Mouse (Mus musculus) midbrain, embryonic 10.5 days (tissue): ENCODE results near the gene Sf3b1. TPM values are rescaled to one million over a fixed set of nuclear protein-coding genes. Genes with fewer than 3 reads are reported as not detected.
A peak's percentile ranks its signal among the peaks of the same experiment; 100 is the strongest.
"Not testable (repeated sequence)": the region's sequence is repeated elsewhere in the genome, so short reads cannot be mapped to it uniquely, and the experiment has no call there.

Experiments
- DNase-seq: peaks from one replicate; pipeline ENCODE4 v3.0.0-alpha.2; 2017; ENCODE audit warnings: low spot score
- H3K27ac ChIP-seq: fragments of 300-500 bp; sonication (generic); replicated peaks from 2 replicates; pipeline ENCODE4 v1.5.1; 2016; ENCODE audit warnings: mild to moderate bottlenecking
- H3K27me3 ChIP-seq: fragments of 300-500 bp; sonication (generic); 2 replicates; pipeline ENCODE4 v1.6.1; 2016; ENCODE audit warnings: low read depth, mild to moderate bottlenecking; ENCODE audit not compliant: poor library complexity, severe bottlenecking
- H3K36me3 ChIP-seq: fragments of 300-500 bp; sonication (generic); 2 replicates; pipeline ENCODE4 v1.6.1; 2016; ENCODE audit warnings: mild to moderate bottlenecking, moderate library complexity
- H3K4me1 ChIP-seq: fragments of 300-500 bp; sonication (generic); 2 replicates; pipeline ENCODE4 v1.6.1; 2016
- H3K4me3 ChIP-seq: fragments of 300-500 bp; sonication (generic); 2 replicates; pipeline ENCODE4 v1.5.1; 2016; ENCODE audit warnings: mild to moderate bottlenecking, moderate library complexity
- H3K9me3 ChIP-seq: fragments of 300-500 bp; sonication (generic); replicated peaks from 2 replicates; pipeline ENCODE4 v1.6.1; 2016; ENCODE audit warnings: mild to moderate bottlenecking
- WGBS: fragments of 180-500 bp; shearing (Covaris S2); methylation state at CpG from one replicate; pipeline ENCODE4 v1.1.7; 2016; 5-methylcytosine and 5-hydroxymethylcytosine counted together
- polyA plus RNA-seq: library from polyadenylated mRNA; unstranded; fragments of >200 nt; fragmentation: Nextera tagmentation; extraction: Ambion mirVana; gene quantifications from 2 replicates; pipeline ENCODE4 v1.2.1, GENCODE M21; 2016

Sf3b1 gene
- 286 and 291 TPM in 2 replicates for polyA plus RNA-seq

DNA sequence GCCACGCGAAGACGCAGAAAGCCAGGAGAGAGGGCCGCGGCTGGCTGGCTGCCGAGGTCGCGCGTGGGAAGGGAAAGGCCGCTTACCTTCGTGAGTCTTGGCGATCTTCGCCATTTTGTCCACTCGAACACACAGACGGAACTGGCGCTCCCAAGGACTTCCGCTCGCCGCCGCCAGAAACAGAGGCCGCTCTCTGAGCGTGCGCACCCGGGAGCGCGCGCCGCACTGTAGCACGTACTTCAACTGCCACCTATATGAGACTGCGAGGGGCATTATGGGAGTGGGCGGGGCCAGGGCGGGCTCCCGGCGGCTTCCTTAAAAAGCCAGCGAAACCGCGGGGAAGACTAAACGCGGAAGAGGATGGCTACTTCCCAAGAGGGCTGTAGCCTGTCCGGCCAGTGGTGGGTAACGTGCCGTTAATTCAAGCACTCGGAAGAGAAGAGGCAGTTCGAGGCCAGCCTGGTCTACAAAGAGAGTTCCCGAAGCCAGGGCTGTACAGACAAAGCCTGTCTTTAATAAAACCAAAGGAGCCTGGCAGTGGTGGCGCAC is at the start of gene Sf3b1:
Gene Sf3b1 (minus strand): TSS at position 229 of the 549 bp plus-strand sequence.
- Histone ChIP-seq H3K36me3 (peaks cover 30% of the 10 kb centered on the region), H3K27ac (peak within 1 kb of the TSS; percentile 99), H3K4me1 (peaks cover 15% of the 10 kb centered on the region), H3K4me3 (peak within 1 kb of the TSS; percentile 98), H3K27me3 (no peaks in the 10 kb centered on the region), H3K9me3 (no peaks in the 10 kb centered on the region; the same call in 1 of the 2 replicates)
- 2% methylated on average over 46 of the region's 46 CpGs for whole genome bisulfite sequencing
- DNase-seq, result peak; percentile 97

DNA sequence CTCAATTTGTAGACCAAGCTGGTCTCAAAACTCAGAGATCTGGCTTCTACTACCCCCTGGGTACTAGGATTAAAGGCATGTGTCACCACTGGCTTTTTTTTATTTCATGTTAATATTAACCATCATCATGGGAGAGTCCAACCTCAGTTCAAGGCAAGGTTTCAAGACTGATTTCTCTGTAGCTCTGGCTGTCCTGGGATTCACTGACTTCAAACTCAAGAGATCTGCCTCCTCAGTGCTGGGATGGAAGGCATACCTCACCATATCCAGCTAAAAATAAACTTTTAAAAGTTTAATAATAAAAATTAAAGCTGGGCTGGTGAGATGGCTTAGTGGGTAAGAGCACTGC is 49.1 kb upstream of the Sf3b1 start:
- Histone ChIP-seq H3K4me3 (no peak overlapping the region), H3K27me3 (no peaks in the 10 kb centered on the region), H3K9me3 (no peaks in the 10 kb centered on the region), H3K27ac (no peak overlapping the region), H3K36me3 (peaks cover 73% of the 10 kb centered on the region), H3K4me1 (no peaks in the 10 kb centered on the region)
- DNase-seq, result no peak

DNA sequence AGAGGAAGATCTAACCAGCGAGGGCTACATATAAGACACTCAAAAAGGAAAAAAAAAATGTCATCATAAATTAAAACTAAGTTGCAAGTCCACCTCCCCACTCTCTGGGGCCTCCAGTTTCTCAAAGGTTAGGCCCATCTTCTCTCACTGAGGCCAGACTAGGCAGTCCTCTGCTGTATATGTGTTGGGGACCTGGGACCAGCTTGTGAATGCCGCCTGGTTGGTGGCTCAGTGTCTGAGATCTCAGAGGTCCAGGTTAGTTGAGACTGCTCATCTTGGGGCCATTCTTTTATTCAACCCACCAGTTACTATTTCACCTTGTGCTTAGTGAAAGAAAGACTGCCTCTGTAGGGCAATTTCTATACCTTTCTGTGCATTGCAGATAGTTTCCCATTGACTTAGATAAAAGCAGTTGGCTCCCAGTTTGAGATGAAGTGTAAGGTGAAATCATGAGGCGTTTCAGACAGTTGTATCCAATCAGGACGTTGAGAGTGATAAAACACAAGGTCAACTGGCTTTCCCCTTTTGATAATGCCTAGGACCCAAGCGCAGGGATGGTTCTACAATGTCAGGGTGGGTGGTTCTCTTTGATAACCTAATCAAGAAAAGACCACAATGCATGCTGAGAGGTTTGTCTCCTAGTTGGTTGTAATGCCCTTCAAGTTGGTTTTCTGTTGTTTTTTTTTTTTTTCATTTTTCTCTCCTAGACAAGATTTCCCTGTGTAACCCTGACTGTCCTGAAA is 48.5 kb upstream of the Sf3b1 start:
- H3K4me3 ChIP-seq, result no peak overlapping the region
- H3K27ac ChIP-seq, result no peak overlapping the region
- no peaks in the 10 kb centered on the region for H3K9me3 ChIP-seq
- no peaks in the 10 kb centered on the region for H3K27me3 ChIP-seq
- peaks cover 73% of the 10 kb centered on the region for H3K36me3 ChIP-seq
- DNase-seq, result no peak
- H3K4me1 ChIP-seq, result no peaks in the 10 kb centered on the region
- WGBS, result 74% methylated on average over 5 of the region's 5 CpGs

DNA sequence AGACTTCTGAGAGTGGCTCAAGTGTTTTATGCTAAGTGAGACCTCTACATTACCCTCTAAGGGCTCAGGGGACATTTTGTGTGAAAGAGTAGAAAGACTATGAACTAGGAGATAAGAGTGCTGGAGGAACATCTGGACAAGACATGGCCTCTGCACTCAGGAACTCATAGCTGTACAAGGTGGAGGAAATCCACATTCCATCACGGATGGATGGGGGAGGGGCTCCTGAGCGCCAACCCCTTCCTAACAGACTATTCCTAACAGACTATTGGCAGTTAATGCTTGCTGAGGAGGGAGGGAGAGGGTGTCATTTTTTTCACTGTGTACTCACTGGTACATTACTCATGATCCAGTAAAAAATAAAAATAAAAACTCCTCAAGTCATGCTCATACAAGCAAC is 47.5 kb upstream of the Sf3b1 start:
- H3K27ac ChIP-seq, result no peak overlapping the region
- no peaks in the 10 kb centered on the region for H3K9me3 ChIP-seq
- DNase-seq, result no peak
- H3K4me3 ChIP-seq, result no peak overlapping the region
- H3K36me3 ChIP-seq, result peaks cover 67% of the 10 kb centered on the region
- WGBS, result 79% methylated on average over 2 of the region's 2 CpGs
- no peaks in the 10 kb centered on the region for H3K27me3 ChIP-seq
- no peaks in the 10 kb centered on the region for H3K4me1 ChIP-seq

DNA sequence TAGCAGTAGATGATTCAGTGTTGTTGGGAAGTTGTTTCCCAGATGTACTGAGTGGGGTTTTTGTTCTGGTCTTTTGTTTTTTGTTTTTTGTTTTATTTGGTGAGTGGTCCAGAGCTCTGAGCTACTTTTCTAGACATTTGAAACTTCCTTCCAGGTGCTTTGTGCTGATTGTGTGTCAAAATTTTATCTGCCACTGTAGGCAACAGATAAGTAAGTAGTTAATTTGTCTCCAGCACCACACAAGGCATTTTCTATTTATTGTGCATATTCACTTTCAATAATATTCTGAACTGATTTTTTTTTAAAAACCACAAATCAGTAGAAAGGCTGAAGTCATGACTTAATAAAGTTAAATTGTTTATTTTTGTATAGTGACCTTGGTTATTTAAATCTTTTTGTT is 45.0 kb upstream of the Sf3b1 start:
- not testable (repeated sequence) for DNase-seq, H3K27ac ChIP-seq, H3K9me3 ChIP-seq, H3K27me3 ChIP-seq, H3K4me1 ChIP-seq, H3K4me3 ChIP-seq
- H3K36me3 ChIP-seq, result peaks cover 65% of the 10 kb centered on the region

DNA sequence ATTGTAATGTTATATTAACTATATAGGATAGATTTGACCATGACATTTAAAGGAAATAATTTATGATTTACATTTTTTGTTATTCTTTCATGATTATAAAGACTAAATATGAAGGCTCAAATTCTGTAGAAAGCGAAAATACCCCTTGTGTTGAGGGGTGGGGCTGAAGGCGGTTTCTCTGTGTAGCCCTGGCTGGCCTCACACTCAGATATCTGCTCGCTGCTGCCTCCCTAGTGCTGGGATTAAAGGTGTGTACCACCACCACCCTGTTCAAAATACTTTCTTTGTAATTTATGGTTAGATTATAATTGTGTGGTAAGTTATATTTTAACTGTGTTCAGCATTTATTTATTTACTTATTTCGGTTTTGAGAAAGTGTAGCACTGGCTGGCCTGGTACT is 34.5 kb upstream of the Sf3b1 start:
- no peaks in the 10 kb centered on the region for H3K9me3 ChIP-seq
- no peaks in the 10 kb centered on the region for H3K4me1 ChIP-seq
- peaks cover 44% of the 10 kb centered on the region for H3K36me3 ChIP-seq
- 90% methylated on average over 4 of the region's 4 CpGs for WGBS
- DNase-seq, result no peak
- H3K4me3 ChIP-seq, result no peak overlapping the region
- no peak overlapping the region for H3K27ac ChIP-seq
- no peaks in the 10 kb centered on the region for H3K27me3 ChIP-seq

DNA sequence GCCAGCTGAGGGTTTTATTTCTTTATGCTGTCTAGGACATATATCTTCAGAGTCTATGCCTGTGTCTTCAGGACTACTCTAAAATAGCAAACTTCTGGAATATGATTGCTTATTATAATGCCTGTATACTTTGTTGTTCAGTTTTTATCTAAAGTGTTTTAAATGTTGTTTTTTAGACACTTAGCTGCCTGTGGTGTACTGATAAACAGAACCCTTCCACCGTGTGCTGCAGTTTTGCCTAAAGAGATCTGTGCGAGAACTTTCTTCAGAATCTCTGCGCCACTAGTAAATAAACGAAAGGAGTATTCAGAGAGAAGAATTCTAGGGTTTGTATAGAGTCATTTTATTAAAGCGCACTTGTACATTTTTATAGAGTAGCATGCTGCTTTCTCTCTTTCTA is 33.8 kb upstream of the Sf3b1 start:
- peaks cover 44% of the 10 kb centered on the region for H3K36me3 ChIP-seq

DNA sequence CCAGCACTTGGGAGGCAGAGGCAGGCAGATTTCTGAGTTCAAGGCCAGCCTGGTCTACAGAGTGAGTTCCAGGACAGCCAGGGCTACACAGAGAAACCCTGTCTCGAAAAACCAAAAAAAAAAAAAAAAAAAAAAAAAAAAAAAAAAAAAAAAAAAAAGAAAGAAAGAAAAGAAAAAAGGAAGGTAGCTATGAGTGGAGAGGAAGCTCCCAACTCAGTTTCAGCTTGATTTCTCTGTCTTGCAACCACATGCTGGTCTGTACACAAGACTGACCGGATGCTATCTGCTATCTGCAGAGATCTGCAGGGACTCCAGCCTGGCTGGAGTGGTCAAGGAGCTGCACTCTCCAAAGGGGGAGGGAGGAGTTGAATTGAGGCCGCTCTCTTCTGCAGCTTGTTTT is 31.1 kb upstream of the Sf3b1 start:
- H3K27me3 ChIP-seq, H3K4me3 ChIP-seq, H3K9me3 ChIP-seq, H3K27ac ChIP-seq, DNase-seq: not testable (repeated sequence)
- Histone ChIP-seq H3K4me1 (peaks cover 14% of the 10 kb centered on the region), H3K36me3 (peaks cover 23% of the 10 kb centered on the region)
- WGBS, result 74% methylated on average over 2 of the region's 3 CpGs

More for the DNA sequence above, 33.8 kb upstream of the Sf3b1 start:
- H3K9me3 ChIP-seq, result no peaks in the 10 kb centered on the region
- H3K27ac ChIP-seq, result no peak overlapping the region
- no peak overlapping the region for H3K4me3 ChIP-seq
- 93% methylated on average over 5 of the region's 5 CpGs for WGBS
- H3K27me3 ChIP-seq, result no peaks in the 10 kb centered on the region
- H3K4me1 ChIP-seq, result peaks cover under 1% of the 10 kb centered on the region; the same call in 1 of the 2 replicates
- no peak for DNase-seq

DNA sequence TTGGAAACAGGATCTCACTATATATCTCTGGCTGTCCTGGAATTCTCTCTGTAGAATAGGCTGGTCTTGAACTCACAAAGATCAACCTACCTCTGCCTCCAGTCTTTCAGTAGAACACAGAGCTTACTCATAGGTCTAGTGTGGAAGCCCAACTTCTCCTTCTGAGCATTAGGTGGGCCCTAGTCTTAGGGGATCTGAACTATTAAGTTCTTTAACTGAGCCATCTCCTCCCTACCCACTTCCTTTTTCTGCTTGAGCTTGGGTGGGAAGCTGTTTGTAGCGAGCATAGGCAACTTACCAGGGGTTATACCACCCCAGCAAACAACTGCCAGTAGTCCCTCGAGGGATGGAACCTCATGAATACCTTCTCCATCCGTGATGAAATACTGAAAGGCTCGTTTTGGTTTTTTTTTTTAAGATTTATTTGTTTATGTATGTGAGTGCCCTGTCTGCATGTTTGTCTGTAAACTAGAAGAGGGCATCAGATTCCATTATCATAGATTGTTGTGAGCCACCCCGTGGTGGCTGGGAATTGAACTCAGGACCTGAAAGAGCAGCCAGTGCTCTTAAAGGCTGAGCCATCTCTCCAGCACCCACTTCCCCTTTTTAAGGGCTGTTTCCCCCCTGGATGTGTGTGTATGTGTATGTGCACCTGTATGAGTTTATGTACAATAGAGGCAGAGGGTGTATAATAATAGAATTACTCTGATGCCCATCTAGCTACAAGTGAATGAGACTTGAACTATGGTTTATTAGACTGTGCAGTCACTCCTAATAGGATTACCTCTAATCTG is 28.2 kb upstream of the Sf3b1 start:
- no peaks in the 10 kb centered on the region for H3K9me3 ChIP-seq
- WGBS, result 81% methylated on average over 5 of the region's 5 CpGs
- no peak for DNase-seq
- H3K36me3 ChIP-seq, result peaks cover 14% of the 10 kb centered on the region
- peaks cover 22% of the 10 kb centered on the region for H3K4me1 ChIP-seq
- no peak overlapping the region for H3K4me3 ChIP-seq
- no peak overlapping the region for H3K27ac ChIP-seq
- H3K27me3 ChIP-seq, result peaks cover 7% of the 10 kb centered on the region; the same call in 1 of the 2 replicates

DNA sequence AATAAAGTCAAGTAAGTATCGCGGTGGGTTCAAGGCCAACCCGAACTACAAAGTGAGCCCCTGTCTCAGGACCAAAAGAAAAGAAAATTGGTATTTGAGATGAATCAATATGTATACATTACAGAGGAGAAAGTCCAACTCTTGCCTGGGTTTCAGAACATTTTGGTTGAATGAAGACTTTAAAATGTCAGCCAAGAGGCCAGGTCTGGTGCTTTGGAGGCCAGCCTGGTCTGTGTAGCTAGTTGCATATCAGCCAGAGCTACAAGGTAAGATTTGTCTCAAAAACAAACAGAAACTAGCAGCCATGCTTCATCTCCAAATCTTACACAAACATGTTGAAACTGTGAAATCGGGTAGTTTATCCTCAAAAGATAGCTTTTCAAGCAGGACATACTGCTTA is 26.3 kb upstream of the Sf3b1 start:
- H3K36me3 ChIP-seq, result peaks cover 14% of the 10 kb centered on the region
- peak overlapping the region; percentile 66 for H3K4me3 ChIP-seq
- WGBS, result 74% methylated on average over 4 of the region's 4 CpGs
- H3K27me3 ChIP-seq, result peaks cover 7% of the 10 kb centered on the region; the same call in 1 of the 2 replicates
- no peak overlapping the region for H3K27ac ChIP-seq
- DNase-seq, result no peak
- H3K4me1 ChIP-seq, result peaks cover 22% of the 10 kb centered on the region
- H3K9me3 ChIP-seq, result no peaks in the 10 kb centered on the region

DNA sequence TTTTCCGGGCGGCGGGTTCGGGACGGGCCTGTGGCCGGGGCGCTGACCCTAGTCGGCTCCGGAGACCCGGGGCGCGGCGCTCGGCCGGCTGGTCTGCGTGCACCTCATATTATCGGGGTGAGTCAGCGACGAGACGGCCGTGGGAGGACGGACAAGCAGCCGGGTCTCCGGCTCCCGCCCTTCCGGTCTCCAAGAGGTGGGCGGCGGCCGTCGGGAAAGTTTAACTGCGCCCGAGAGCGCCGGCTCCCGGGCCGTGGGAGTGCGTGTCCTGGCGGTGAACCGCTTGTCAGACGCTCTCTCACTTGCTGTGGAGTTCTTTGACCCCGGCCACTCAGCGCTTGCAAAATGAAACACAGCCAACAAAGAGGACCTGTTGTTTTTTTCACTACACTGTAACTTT is 25.7 kb upstream of the Sf3b1 start:
- Histone ChIP-seq H3K4me1 (peaks cover 22% of the 10 kb centered on the region), H3K9me3 (no peaks in the 10 kb centered on the region), H3K27ac (peak overlapping the region; percentile 88), H3K36me3 (peaks cover 14% of the 10 kb centered on the region), H3K4me3 (peak overlapping the region; percentile 66), H3K27me3 (peaks cover 7% of the 10 kb centered on the region; the same call in 1 of the 2 replicates)
- under 1% methylated on average over 42 of the region's 42 CpGs for WGBS
- no peak for DNase-seq

DNA sequence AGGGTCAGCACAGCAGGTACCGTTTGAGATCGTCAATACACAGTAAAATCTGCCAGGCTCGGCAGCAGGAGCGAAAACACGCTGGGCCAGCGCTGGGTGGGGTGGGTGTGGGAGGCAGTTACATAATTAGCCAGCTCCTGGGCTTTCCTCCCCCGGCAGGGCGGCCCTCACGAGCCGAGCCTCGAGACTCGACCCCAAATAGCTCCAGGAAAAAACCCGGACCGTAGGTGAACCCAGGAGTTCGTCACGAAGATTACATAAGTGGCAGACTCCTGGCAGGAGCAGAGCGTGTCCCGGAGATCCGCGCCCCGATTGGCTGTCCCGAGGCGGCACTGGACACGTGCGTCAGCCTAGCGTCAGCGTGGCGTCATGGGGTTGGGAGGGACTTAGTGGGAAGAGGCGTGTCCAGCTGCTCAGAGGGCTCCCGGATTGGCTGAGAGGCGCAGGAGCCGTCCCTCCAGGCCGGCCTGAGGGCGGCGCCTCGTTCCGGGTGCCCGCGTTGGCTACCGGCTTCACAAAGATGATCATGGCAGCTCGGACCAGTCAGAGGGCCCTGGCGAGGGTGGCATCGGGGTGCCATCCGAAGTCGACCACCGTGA is 25.2 kb upstream of the Sf3b1 start, which contains the start of gene Coq10b:
Gene Coq10b (plus strand): TSS at position 416 of the 599 bp plus-strand sequence.
- Histone ChIP-seq H3K36me3 (peaks cover 14% of the 10 kb centered on the region), H3K9me3 (no peaks in the 10 kb centered on the region), H3K27me3 (peaks cover 7% of the 10 kb centered on the region; the same call in 1 of the 2 replicates), H3K4me3 (peak within 1 kb of the TSS; percentile 66), H3K27ac (peak within 1 kb of the TSS; percentile 88), H3K4me1 (peaks cover 22% of the 10 kb centered on the region)
- peak; percentile 99 for DNase-seq
- under 1% methylated on average over 46 of the region's 46 CpGs for WGBS
